Mouse (Mus musculus): ENCODE measurements at regions not wholly inside any gene's neighbourhood (a gene's known extent, or its start where the extent isn't known, plus 50 kb on each side); places are given as distances from the start of the nearest gene placed in this dataset.

- Histone ChIP-seq H3K36me3 (ENCODE audit: insufficient read depth) (no peaks in the 10 kb centered on the region), H3K9ac (no peak overlapping the region), H3K4me3 (ENCODE audit: low read depth, low read length) (no peak overlapping the region), H3K4me1 (ENCODE audit: insufficient read depth) (no peaks in the 10 kb centered on the region), H3K27me3 (ENCODE audit: insufficient read depth, low read length) (no peaks in the 10 kb centered on the region), H3K27ac (ENCODE audit: low read depth, low read length) (no peak overlapping the region), H3K4me2 (ENCODE audit: low read depth) (no peak overlapping the region), H3K9me3 (ENCODE audit: low read length) (no peaks in the 10 kb centered on the region)
- DNase-seq (no peak), ATAC-seq (no peak)
- 81% methylated on average over 6 of the region's 6 CpGs for WGBS
- no peak for TF ChIP-seq CTCF (IDR thresholded peaks at IDR 0.05; ENCODE audit: low read depth)
These were observed 313.1 kb downstream of the Irs2 start for GRCm38 (mm10) chr8:10695181-10695580.

GRCm38 (mm10) chr8:10690659-10691058 lies 317.6 kb downstream of the Irs2 start:
- H3K4me1 ChIP-seq (ENCODE audit: insufficient read depth) = no peaks in the 10 kb centered on the region
- no peaks in the 10 kb centered on the region for H3K27me3 ChIP-seq (ENCODE audit: insufficient read depth, low read length)
- 70% methylated on average over 1 of the region's 1 CpGs for whole genome bisulfite sequencing
- DNase-seq = no peak
- no peak overlapping the region for H3K4me3 ChIP-seq (ENCODE audit: low read depth, low read length)
- no peak overlapping the region for H3K27ac ChIP-seq (ENCODE audit: low read depth, low read length)
- no peak for ATAC-seq
- H3K4me2 ChIP-seq (ENCODE audit: low read depth) = no peak overlapping the region
- H3K36me3 ChIP-seq (ENCODE audit: insufficient read depth) = no peaks in the 10 kb centered on the region
- no peaks in the 10 kb centered on the region for H3K9me3 ChIP-seq (ENCODE audit: low read length)
- no peak overlapping the region for H3K9ac ChIP-seq
- no peak for TF ChIP-seq CTCF (IDR thresholded peaks at IDR 0.05; ENCODE audit: low read depth)

- H3K4me3 ChIP-seq (ENCODE audit: low read depth, low read length) = no peak overlapping the region
- H3K9ac ChIP-seq = no peak overlapping the region
- WGBS = 93% methylated on average over 12 of the region's 12 CpGs
- H3K4me2 ChIP-seq (ENCODE audit: low read depth) = no peak overlapping the region
- H3K27ac ChIP-seq (ENCODE audit: low read depth, low read length) = no peak overlapping the region
- no peaks in the 10 kb centered on the region for H3K4me1 ChIP-seq (ENCODE audit: insufficient read depth)
- H3K27me3 ChIP-seq (ENCODE audit: insufficient read depth, low read length) = no peaks in the 10 kb centered on the region
- H3K36me3 ChIP-seq (ENCODE audit: insufficient read depth) = no peaks in the 10 kb centered on the region
- no peak for ATAC-seq
- DNase-seq = no peak
- no peaks in the 10 kb centered on the region for H3K9me3 ChIP-seq (ENCODE audit: low read length)
- TF ChIP-seq CTCF (IDR thresholded peaks at IDR 0.05; ENCODE audit: low read depth) = no peak
These were observed 318.4 kb downstream of the Irs2 start for GRCm38 (mm10) chr8:10689881-10690280.

- no peaks in the 10 kb centered on the region for H3K36me3 ChIP-seq (ENCODE audit: insufficient read depth)
- no peaks in the 10 kb centered on the region for H3K27me3 ChIP-seq (ENCODE audit: insufficient read depth, low read length)
- H3K4me3 ChIP-seq (ENCODE audit: low read depth, low read length) = no peak overlapping the region
- WGBS = 21% methylated on average over 9 of the region's 9 CpGs
- no peaks in the 10 kb centered on the region for H3K4me1 ChIP-seq (ENCODE audit: insufficient read depth)
- no peak; the same call in 1 of the 2 replicates for ATAC-seq
- H3K9ac ChIP-seq = no peak overlapping the region
- TF ChIP-seq CTCF (IDR thresholded peaks at IDR 0.05; ENCODE audit: low read depth) = no peak
- no peaks in the 10 kb centered on the region for H3K9me3 ChIP-seq (ENCODE audit: low read length)
- no peak overlapping the region for H3K4me2 ChIP-seq (ENCODE audit: low read depth)
- no peak for DNase-seq
- no peak overlapping the region for H3K27ac ChIP-seq (ENCODE audit: low read depth, low read length)
These were observed 320.2 kb downstream of the Irs2 start for GRCm38 (mm10) chr8:10687867-10688561.

Measured in forebrain, postnatal 0 days (tissue).